16 mouse cellular contexts compared by ENCODE assay signal in the genomic region with DNA sequence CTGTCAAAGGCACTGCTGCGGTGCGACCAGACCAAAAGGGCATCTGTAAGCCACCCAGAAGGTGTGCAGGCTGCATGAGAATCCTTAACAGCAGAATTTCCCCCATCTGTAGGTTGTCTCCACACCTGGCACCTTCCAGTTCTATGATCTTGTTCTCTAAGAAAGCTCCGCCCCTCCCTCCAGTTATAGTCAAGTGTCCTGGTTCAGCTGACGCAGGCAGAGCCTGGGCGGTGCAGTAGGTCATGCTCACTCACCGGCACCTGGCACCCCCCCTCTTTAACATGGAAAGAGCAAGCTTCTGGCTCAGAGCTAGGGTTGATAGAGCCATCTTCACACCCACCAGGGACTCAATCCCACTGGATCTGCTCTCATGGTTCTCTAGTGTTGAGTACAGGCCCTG. TPM values are rescaled to one million over a fixed set of nuclear protein-coding genes. Genes with fewer than 3 reads are reported as not detected.
"Had no signal": no experiment of that assay in that cellular context is flagged by ENCODE, and none has a peak within 500 bp of the region (broad histone marks: within the 10 kb centered on the region; RNA-seq: fewer than 3 reads in every experiment).

No protein-coding gene starts in this region.

- H3K27me3 ChIP-seq: limb, embryonic 12.5 days; limb, embryonic 15.5 days had no signal

- ATAC-seq: intestine, embryonic 16.5 days; liver, postnatal 0 days had no signal

- H3K9ac ChIP-seq: limb, embryonic 12.5 days; limb, embryonic 15.5 days; liver, embryonic 14.5 days; liver, postnatal 0 days had no signal

- H3K4me1 ChIP-seq: limb, embryonic 12.5 days; limb, embryonic 15.5 days had no signal

- H3K9me3 ChIP-seq: limb, embryonic 12.5 days; limb, embryonic 15.5 days had no signal

- DNase-seq: kidney, adult 2 months; kidney, postnatal 25 days; layer of hippocampus, postnatal 36 days; liver, postnatal 0 days; midbrain, embryonic 14.5 days; thymus, adult 18-20 months; thymus, postnatal 36 days had no signal

- H3K4me2 ChIP-seq: limb, embryonic 12.5 days; limb, embryonic 15.5 days; liver, embryonic 11.5 days; midbrain, embryonic 11.5 days had no signal

- H3K27ac ChIP-seq: kidney, postnatal 0 days; left cerebral cortex, adult 2 months; limb, embryonic 12.5 days; limb, embryonic 15.5 days; liver, embryonic 14.5 days had no signal

- H3K4me3 ChIP-seq: left cerebral cortex, adult 2 months; limb, embryonic 12.5 days; limb, embryonic 15.5 days had no signal

RNA-seq across cellular contexts. Expression of a gene that starts 27.0 kb away (rescaled TPM):
- total RNA-seq: megakaryocyte-erythroid progenitor cell, adult 5-6 weeks had no signal
